Mouse (Mus musculus) induced T-regulatory cell, adult 2 months (primary cell): Measurements from ENCODE around the gene Utp11.

Experiments used
- DNase-seq: peaks from one replicate; pipeline ENCODE4 v3.0.0-alpha.2; 2012; ENCODE audit warnings: low read depth

Gene Utp11

GRCm38 (mm10) chr4:124704797-124705474 is 11.5 kb upstream of the Utp11 start:
- DNase-seq, result peak; percentile 26

GRCm38 (mm10) chr4:124703881-124704796 is 10.7 kb upstream of the Utp11 start:
- peak; percentile 71 for DNase-seq

- no peak for DNase-seq
These were observed 10.0 kb upstream of the Utp11 start for GRCm38 (mm10) chr4:124703406-124703805.

- DNase-seq, result no peak
These were observed 8.5 kb upstream of the Utp11 start for GRCm38 (mm10) chr4:124701916-124702315.

- peak; percentile 60 for DNase-seq
These were observed 7.8 kb upstream of the Utp11 start for GRCm38 (mm10) chr4:124701052-124701845.

- peak; percentile 82 for DNase-seq
These were observed 7.0 kb upstream of the Utp11 start, which contains the start of gene Fhl3 for GRCm38 (mm10) chr4:124700248-124700971. Gene Fhl3, plus strand, starts transcription at chr4:124700701.

GRCm38 (mm10) chr4:124699791-124700190 is 6.4 kb upstream of the Utp11 start:
- no peak for DNase-seq

GRCm38 (mm10) chr4:124695786-124696516 is 2.6 kb upstream of the Utp11 start:
- peak; percentile 49 for DNase-seq

- DNase-seq, result no peak
These were observed 1.2 kb upstream of the Utp11 start for GRCm38 (mm10) chr4:124694572-124694971.

- DNase-seq, result peak; percentile 42
These were observed 961 bp downstream of the Utp11 start for GRCm38 (mm10) chr4:124692416-124692861.

GRCm38 (mm10) chr4:124691455-124691854 is 1.9 kb downstream of the Utp11 start:
- no peak for DNase-seq

- DNase-seq, result no peak
These were observed 7.5 kb downstream of the Utp11 start for GRCm38 (mm10) chr4:124685897-124686402.

- no peak for DNase-seq
These were observed 7.9 kb downstream of the Utp11 start for GRCm38 (mm10) chr4:124685453-124685852.

- DNase-seq, result no peak
These were observed 8.4 kb downstream of the Utp11 start for GRCm38 (mm10) chr4:124685004-124685403.

- no peak for DNase-seq
These were observed 9.9 kb downstream of the Utp11 start for GRCm38 (mm10) chr4:124683474-124683873.

- DNase-seq, result peak; percentile 54
These were observed 11.1 kb downstream of the Utp11 start for GRCm38 (mm10) chr4:124682270-124682669.

- DNase-seq, result no peak
These were observed 17.4 kb downstream of the Utp11 start for GRCm38 (mm10) chr4:124675958-124676357.

- peak; percentile 76 for DNase-seq
These were observed 18.4 kb downstream of the Utp11 start for GRCm38 (mm10) chr4:124675037-124675436.

- DNase-seq, result no peak
These were observed 18.9 kb downstream of the Utp11 start for GRCm38 (mm10) chr4:124674334-124675032.
